Mouse (Mus musculus): ENCODE data around the gene Tdg. TPM values are rescaled to one million over a fixed set of nuclear protein-coding genes. Genes with fewer than 3 reads are reported as not detected.

Tdg gene
- total RNA-seq, 2 experiments from 2014 or later, result 80.4 to 84.4 TPM

DNA sequence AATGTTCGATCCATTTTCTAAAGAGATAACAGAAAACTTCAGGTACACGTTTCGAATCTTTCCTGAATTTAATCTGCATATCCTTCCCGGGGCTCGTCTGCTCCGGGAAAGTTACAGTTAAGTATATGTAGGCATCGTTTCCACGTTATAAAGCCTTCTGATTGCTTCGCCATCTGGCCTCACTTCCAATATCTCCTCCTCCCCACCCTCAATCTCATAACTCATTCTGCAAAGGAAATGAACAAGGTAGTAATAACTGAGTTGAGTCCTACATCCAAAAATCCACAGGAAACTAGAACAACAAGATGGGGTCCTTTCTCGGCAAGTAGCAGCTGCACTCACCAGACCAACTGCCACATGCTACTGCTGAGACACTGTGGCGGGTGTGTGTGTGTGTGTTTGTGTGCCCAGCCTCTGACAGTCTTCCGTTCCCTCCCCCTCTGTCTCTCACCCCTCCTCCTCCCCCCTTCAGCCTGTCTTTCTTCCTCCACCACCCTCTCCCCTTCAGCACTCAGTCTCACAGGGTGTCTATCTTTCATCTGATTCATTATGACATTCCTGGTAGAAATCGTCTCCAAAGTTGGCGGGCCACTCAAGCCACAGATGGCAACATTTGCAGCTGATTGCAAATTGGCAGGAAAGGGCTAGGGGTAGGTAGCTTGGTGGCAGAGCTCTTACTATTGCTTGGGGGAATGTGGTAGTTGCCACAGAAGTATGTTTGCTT is 32.8 kb downstream of the Tdg start:
- DNase-seq (ENCODE audit: low spot score in 2 of 2), result peak; percentile 59 to 64

- no peak for DNase-seq (ENCODE audit: low spot score in 2 of 2)
Measured at GRCm38 (mm10) chr10:82663289-82663688, 33.7 kb downstream of the Tdg start.

DNA sequence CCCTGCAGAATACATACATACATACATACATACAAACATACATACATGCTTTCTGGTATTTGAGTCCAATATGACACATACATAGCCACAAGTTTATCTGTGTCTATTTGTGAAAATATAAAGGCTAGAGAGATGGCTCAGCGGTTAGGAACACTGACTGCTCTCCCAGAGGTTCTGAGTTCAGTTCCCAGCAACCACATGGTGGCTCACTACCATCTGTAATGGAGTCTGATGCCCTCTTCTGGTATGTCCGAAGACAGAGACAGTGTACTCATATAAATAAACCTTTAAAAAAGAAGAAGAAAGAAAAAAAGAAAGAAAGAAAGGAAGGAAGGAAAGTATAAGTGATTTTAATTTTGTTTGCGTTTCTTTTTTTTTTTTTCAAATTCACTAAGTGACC is 36.3 kb downstream of the Tdg start:
- DNase-seq (ENCODE audit: low spot score in 2 of 2), result no peak

- DNase-seq (ENCODE audit: low spot score in 2 of 2), result peak; percentile 89 to 91
Measured at GRCm38 (mm10) chr10:82666436-82667234, 37.0 kb downstream of the Tdg start.

- no peak for DNase-seq (ENCODE audit: low spot score in 2 of 2)
Measured at GRCm38 (mm10) chr10:82670205-82670604, 40.6 kb downstream of the Tdg start.

DNA sequence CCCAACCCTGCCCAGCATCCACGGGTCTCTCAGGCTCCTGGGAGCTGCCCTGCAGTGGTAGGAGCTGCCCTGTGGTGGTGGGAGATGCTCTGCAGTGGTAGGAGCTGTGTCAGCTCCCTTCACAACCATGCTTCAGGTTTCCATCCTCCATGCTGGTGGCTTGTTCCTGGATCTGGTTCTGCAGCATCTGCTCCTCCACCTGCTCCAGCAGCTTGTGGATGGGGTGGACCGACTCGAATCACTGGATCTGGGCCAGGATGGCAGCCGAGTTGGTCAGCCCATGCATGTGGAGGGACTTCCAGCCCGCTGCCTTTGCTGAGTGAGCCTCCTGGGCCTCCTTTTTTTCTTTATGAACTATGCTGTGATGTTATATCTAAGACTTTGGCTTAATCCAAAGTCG is 47.3 kb downstream of the Tdg start:
- DNase-seq (ENCODE audit: low spot score in 2 of 2), result peak; percentile 58 to 67

GRCm38 (mm10) chr10:82680769-82681168 is 51.1 kb downstream of the Tdg start:
- DNase-seq (ENCODE audit: low spot score in 2 of 2), result no peak

DNA sequence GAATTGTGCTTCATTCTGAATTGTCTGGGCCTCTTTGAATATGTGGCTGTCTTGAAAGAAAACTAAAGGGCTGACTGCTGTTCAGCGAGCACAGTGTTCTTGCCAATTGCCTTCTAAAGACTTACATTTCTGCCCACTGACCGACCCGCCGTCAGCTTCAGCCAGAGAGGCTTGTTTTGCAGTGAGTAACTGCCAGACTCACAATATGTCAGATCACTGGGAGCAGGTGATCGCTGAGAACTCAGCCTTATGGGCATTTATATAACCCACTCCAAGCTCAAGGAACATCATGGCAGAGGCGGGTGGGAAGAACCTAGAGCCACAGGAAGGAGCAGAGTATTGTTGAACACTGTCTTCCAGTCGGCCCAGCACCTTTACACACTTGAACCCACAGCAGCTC is 52.0 kb downstream of the Tdg start:
- DNase-seq (ENCODE audit: low spot score in 2 of 2), result no peak

GRCm38 (mm10) chr10:82685440-82685839 is 55.8 kb downstream of the Tdg start:
- DNase-seq (ENCODE audit: low spot score in 2 of 2), result no peak

DNA sequence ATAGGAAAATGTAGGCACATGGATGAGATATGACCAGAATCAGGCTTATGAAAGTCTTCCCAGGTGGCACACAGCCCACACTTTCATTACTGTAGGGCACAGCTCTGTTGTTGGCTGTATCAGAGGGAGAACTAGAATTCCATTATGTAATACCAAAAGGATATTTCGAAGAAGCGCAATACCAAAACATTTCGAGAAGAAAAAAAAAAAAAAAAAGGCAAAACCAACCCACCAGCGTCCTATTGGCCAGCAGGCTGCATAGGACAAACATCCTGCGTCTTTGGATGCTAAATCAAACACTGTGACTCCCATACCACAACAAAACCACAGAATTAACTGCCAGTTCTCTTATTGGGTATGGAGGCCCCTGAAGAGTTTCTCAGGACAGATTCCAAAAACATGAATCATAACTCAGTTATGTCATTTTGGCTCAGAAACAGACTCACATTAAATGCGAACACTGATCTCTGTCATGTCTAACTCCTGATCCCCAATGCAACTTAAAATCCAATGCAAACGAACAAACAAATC is 60.1 kb downstream of the Tdg start:
- no peak for DNase-seq (ENCODE audit: low spot score in 2 of 2)

DNA sequence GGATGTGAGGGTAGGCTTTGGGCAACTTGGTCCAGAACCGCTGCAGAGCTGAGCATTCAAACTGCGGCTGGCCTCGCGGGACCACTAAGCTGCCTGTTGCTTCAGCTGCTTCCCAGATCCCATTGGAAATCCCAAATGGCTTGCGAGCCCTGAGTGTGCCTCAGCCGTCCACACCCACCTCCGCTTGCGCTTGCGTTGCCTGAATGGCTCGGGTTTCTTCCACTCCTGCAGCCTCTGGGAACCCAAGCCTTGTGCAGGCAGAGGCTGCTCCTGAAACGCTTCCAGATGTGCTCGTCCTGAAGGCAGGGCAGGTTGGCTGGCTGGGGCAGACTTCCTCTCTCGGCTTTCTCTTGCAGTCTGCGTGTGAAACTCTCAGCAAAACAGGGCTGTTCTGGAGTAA is 60.9 kb downstream of the Tdg start, which contains the start of gene Glt8d2:
Gene Glt8d2, minus strand, starts transcription at position 157 of the 400 bp plus-strand sequence.
- DNase-seq (ENCODE audit: low spot score in 2 of 2), result no peak

- DNase-seq (ENCODE audit: low spot score in 2 of 2), result no peak
Measured at GRCm38 (mm10) chr10:82695956-82696355, 66.3 kb downstream of the Tdg start, which contains the start of gene Hcfc2. Hcfc2 (plus strand) TSS chr10:82696160.

- DNase-seq (ENCODE audit: low spot score in 2 of 2), result no peak
Measured at GRCm38 (mm10) chr10:82696453-82697079, 66.9 kb downstream of the Tdg start.

DNA sequence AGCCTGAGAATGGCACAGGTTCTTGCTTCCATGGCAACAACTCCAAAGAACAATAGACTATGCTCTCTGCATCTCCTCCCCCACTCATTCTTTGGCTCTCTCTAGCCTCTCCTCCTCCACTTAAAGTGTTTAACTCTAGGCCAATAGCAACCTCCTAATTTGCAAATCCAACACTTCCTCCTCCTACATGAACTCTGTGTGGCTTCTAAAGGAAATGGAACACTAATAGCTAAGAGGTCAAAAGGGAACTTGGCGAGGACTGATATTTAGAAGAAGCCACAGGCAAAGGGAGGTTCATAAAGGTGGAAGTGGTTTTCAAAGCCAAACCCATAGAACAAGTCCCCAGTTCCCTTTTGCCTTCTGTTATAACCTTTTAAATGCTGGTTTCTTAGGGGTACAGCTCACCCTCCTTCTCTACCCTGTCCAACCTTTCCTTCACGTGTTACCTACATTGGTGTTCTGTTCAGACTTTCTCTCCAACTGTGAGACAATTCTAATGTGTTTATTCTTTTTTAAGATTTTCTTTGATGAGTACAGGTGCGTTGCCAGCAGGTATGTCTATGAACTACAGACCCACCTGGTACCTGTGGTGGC is 67.8 kb downstream of the Tdg start:
- DNase-seq (ENCODE audit: low spot score in 2 of 2), result no peak

- DNase-seq (ENCODE audit: low spot score in 2 of 2), result peak; percentile 86 to 91
Measured at GRCm38 (mm10) chr10:82698712-82699261, 69.2 kb downstream of the Tdg start.

GRCm38 (mm10) chr10:82699296-82699941 is 69.8 kb downstream of the Tdg start:
- DNase-seq (ENCODE audit: low spot score in 2 of 2), result no peak

Measured in layer of hippocampus, postnatal 10 days (tissue).